Mouse (Mus musculus): ENCODE results near the gene Cdk16.

DNA sequence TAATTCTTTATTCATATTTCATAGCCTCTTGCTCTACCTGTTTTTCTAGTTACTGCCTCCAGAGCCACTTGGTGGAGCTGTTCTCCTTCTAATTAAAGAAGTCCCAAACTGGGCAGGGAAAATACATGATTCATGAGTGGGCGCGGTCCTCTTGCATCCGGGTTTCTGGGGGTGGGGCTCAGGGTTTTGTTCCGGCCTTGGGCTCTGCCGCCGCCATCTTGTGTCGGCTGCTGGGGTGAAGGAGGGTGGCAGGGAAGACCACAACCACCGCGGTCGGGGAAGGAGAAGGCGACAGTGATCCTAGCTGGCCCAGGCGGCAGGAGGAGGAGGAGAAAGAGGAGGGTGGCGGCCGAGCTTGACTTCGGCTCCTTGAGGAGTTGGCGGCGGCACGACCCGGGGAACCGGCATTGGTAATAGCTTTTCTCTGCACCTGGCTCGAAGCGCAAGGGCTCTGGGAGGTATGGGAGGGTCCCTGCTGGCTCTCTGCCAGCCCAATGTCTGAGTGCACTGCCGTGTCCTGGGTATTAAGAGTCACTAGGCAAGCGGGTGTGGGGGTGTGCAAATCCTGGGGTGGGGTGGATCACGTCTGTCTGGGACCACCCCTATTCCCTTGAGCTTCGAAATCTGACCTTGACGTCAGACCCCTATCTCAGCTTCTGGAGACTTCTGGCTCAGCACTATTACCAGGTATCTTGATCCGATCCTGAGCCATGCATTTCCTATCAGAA lies 24.9 kb upstream of the Cdk16 start:
- TF ChIP-seq CTCF (IDR thresholded peaks at IDR 0.05; ENCODE audit: low read depth) (peak; percentile 67), EP300 (IDR thresholded peaks at IDR 0.05; ENCODE audit: low read depth) (no peak)
